Mouse (Mus musculus): ENCODE data around the gene Gfpt1.

DNA sequence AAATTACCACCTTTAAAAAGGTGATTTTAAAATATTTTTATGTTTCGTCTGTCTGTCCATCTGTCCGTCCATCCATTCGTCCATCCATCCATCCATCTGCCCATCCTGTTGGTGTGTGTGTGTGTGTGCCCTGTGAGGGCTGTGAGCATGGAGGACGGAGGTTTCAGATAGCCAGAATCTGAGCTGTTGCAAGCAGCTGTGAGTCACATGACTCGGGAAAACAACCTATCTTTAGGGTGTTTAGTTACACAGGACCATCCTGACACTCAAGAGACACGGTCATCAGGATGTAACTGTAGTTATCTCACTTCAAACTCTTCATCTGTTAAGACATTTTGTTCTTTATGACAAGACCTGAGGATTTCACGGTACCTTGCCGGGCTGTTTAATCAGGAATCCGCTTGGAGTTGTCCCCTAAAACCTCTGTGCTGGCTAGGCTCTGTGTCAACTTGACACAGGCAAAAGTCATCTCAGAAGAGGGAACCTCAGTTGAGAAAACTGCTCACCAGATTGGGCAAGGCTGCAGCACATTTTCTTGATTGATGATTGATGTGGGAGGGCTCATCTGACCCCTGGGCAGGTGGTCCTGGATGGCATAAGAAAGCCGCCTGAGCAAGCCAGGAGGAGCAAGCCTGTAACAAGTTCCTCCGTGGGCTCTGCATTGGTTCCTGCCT lies 61.6 kb downstream of the Gfpt1 start, which contains the start of gene D6Ertd527e:
- no peak for TF ChIP-seq CTCF (conservative IDR thresholded peaks at IDR 0.05; ENCODE audit: insufficient read depth, insufficient read length, low read depth, low read length)
- no peak for TF ChIP-seq POLR2A (IDR thresholded peaks at IDR 0.05; ENCODE audit: low read depth, low read length)

Data from kidney, adult 2 months (tissue).